ENCODE assay signal across 12 mouse cellular contexts in genomic region chr2:116358145-116358544, GRCm38 (mm10).
"Had no signal": no experiment of that assay in that cellular context is flagged by ENCODE, and none has a peak within 500 bp of the region (broad histone marks: within the 10 kb centered on the region; RNA-seq: fewer than 3 reads in every experiment).

No protein-coding gene starts in this region.

- DNase-seq: gastrocnemius, postnatal 14 days; gastrocnemius, postnatal 36 days; heart, adult 11 months; heart, adult 2 months; heart, postnatal 14 days; heart, postnatal 36 days; kidney, adult 11 months; kidney, adult 8-10 months; kidney, postnatal 10 days; kidney, postnatal 25 days; kidney, postnatal 4 days; left cerebral cortex, postnatal 4 days had no signal
